Mouse (Mus musculus): Measurements from ENCODE around the gene Pex11a. TPM values are rescaled to one million over a fixed set of nuclear protein-coding genes. Genes with fewer than 3 reads are reported as not detected.

Gene Pex11a
- polyA plus RNA-seq, 1 experiment: 2.7 TPM

DNA sequence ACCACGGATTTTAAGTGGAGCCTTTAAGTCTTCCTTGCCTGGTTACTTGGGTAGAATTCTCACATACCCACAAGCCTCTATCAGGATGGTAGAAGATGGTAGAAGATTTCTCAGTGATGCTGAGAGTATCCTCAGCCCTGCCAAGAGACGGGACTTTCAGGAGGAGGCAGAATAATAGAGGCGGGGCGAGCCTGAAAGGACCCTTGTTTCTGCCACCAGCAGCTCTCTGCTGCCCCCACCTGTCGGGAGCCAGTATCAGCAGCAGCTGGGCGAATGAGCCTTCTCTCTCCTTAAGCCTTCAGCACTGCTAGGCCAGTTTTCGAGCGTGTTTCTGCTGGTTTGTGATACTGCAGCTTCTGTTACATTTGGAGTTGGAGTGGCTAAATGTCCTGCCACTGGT lies 13.8 kb downstream of the Pex11a start:
- Histone ChIP-seq H3K27ac (ENCODE audit: insufficient read depth, low read length) (no peak overlapping the region), H3K36me3 (ENCODE audit: control insufficient read depth, insufficient read depth, low read length) (no peaks in the 10 kb centered on the region), H3K4me1 (ENCODE audit: control insufficient read depth, insufficient read depth, insufficient read length) (no peaks in the 10 kb centered on the region), H3K27me3 (ENCODE audit: control insufficient read depth, insufficient read depth, low read length) (no peaks in the 10 kb centered on the region), H3K4me3 (ENCODE audit: extremely low read depth, insufficient read depth, insufficient read length) (no peak overlapping the region)
- WGBS: 7% methylated on average over 8 of the region's 8 CpGs
- DNase-seq (ENCODE audit: low read depth in 1 of 2, low spot score in 2 of 2): peak in 1 of 2 experiments; percentile 36
- TF ChIP-seq CTCF (IDR thresholded peaks at IDR 0.05; ENCODE audit: extremely low read depth, insufficient read depth, insufficient read length, insufficient replicate concordance) (peak; percentile 85), POLR2A (IDR thresholded peaks at IDR 0.05; ENCODE audit: low read depth, low read length) (no peak)

- H3K27me3 ChIP-seq (ENCODE audit: control insufficient read depth, insufficient read depth, low read length): no peaks in the 10 kb centered on the region
- TF ChIP-seq CTCF (IDR thresholded peaks at IDR 0.05; ENCODE audit: extremely low read depth, insufficient read depth, insufficient read length, insufficient replicate concordance) (peak; percentile 54; the same call in 1 of the 2 replicates), POLR2A (IDR thresholded peaks at IDR 0.05; ENCODE audit: low read depth, low read length) (no peak)
- no peaks in the 10 kb centered on the region for H3K36me3 ChIP-seq (ENCODE audit: control insufficient read depth, insufficient read depth, low read length)
- H3K4me1 ChIP-seq (ENCODE audit: control insufficient read depth, insufficient read depth, insufficient read length): no peaks in the 10 kb centered on the region
- no peak overlapping the region for H3K4me3 ChIP-seq (ENCODE audit: extremely low read depth, insufficient read depth, insufficient read length)
- DNase-seq (ENCODE audit: low read depth in 1 of 2, low spot score in 2 of 2): peak in 1 of 2 experiments; percentile 49
- H3K27ac ChIP-seq (ENCODE audit: insufficient read depth, low read length): no peak overlapping the region
- 24% methylated on average over 6 of the region's 6 CpGs for WGBS
These were observed 14.7 kb downstream of the Pex11a start for GRCm38 (mm10) chr7:79728219-79728618.

DNA sequence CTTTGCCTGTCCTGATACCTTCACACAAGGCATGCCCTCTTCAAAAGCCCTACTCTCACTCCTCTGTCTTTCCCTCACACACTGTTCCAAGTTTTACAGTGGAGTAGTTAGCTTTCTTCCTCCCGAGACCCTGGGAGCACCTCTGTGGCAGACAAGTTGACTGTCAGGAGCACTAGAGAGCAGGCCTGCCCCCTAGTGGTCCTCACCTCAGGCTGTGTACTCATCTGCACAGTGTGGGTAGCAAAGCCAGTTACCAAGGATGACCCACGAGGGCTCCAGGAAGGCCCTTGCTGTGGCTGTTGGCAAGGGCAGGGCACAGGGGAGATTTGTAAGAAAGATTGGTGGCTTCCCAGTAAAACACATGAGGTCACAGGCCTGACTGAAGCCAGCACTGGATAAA lies 15.8 kb downstream of the Pex11a start:
- peak in 1 of 2 experiments; percentile 37 for DNase-seq (ENCODE audit: low read depth in 1 of 2, low spot score in 2 of 2)

DNA sequence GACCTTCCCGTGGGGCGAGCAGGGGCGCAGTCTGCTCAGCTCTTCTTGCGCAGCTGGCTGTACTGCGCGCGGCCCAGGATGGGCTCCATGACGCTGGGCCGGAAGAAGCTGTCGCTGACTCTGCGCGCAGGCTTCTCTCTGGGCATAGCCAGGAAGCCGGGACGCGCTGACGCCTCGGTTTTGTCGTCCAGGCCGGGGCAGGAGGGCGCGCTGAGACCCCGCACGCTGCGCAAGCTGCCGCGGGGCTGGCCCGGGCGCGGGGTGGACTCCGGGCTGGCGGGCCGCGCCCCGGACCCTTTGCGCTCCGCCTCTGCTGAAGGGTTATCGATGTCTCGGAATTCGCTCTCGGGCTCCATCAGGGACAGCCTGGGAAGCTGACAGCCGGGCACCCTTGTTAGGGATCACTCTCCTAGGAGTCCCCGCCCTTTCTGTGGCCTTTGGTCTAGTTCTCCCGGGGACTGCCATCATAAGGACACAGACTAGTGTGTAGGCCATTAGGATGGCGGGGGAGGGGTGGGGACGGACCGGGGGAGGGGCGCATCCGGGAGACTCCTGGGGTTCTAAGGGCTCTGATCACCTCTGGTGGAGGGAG lies 21.4 kb downstream of the Pex11a start:
- Histone ChIP-seq H3K4me3 (ENCODE audit: extremely low read depth, insufficient read depth, insufficient read length) (peak overlapping the region; percentile 55), H3K27ac (ENCODE audit: insufficient read depth, low read length) (peak overlapping the region; percentile 18; the same call in 1 of the 2 replicates), H3K27me3 (ENCODE audit: control insufficient read depth, insufficient read depth, low read length) (peaks cover 5% of the 10 kb centered on the region; the same call in 1 of the 2 replicates), H3K4me1 (ENCODE audit: control insufficient read depth, insufficient read depth, insufficient read length) (no peaks in the 10 kb centered on the region; the same call in 1 of the 2 replicates), H3K36me3 (ENCODE audit: control insufficient read depth, insufficient read depth, low read length) (no peaks in the 10 kb centered on the region)
- WGBS: 2% methylated on average over 48 of the region's 48 CpGs
- DNase-seq (ENCODE audit: low read depth in 1 of 2, low spot score in 2 of 2): peak in 1 of 2 experiments; percentile 16
- no peak for TF ChIP-seq CTCF (IDR thresholded peaks at IDR 0.05; ENCODE audit: extremely low read depth, insufficient read depth, insufficient read length, insufficient replicate concordance)
- TF ChIP-seq POLR2A (IDR thresholded peaks at IDR 0.05; ENCODE audit: low read depth, low read length): no peak

More for the DNA sequence above, 15.8 kb downstream of the Pex11a start:
- H3K27me3 ChIP-seq (ENCODE audit: control insufficient read depth, insufficient read depth, low read length): no peaks in the 10 kb centered on the region
- TF ChIP-seq POLR2A (IDR thresholded peaks at IDR 0.05; ENCODE audit: low read depth, low read length): no peak
- peak; percentile 53; the same call in 1 of the 2 replicates for TF ChIP-seq CTCF (IDR thresholded peaks at IDR 0.05; ENCODE audit: extremely low read depth, insufficient read depth, insufficient read length, insufficient replicate concordance)
- no peaks in the 10 kb centered on the region for H3K36me3 ChIP-seq (ENCODE audit: control insufficient read depth, insufficient read depth, low read length)
- H3K4me1 ChIP-seq (ENCODE audit: control insufficient read depth, insufficient read depth, insufficient read length): no peaks in the 10 kb centered on the region
- H3K4me3 ChIP-seq (ENCODE audit: extremely low read depth, insufficient read depth, insufficient read length): no peak overlapping the region
- H3K27ac ChIP-seq (ENCODE audit: insufficient read depth, low read length): no peak overlapping the region
- WGBS: 18% methylated on average over 2 of the region's 2 CpGs

- Histone ChIP-seq H3K27ac (ENCODE audit: insufficient read depth, low read length) (no peak within 1 kb of the TSS), H3K4me1 (ENCODE audit: control insufficient read depth, insufficient read depth, insufficient read length) (no peaks in the 10 kb centered on the region), H3K4me3 (ENCODE audit: extremely low read depth, insufficient read depth, insufficient read length) (peak within 1 kb of the TSS; percentile 60), H3K27me3 (ENCODE audit: control insufficient read depth, insufficient read depth, low read length) (peaks cover 7% of the 10 kb centered on the region), H3K36me3 (ENCODE audit: control insufficient read depth, insufficient read depth, low read length) (no peaks in the 10 kb centered on the region)
- 1% methylated on average over 51 of the region's 55 CpGs for WGBS
- TF ChIP-seq POLR2A (IDR thresholded peaks at IDR 0.05; ENCODE audit: low read depth, low read length): no peak
- TF ChIP-seq CTCF (IDR thresholded peaks at IDR 0.05; ENCODE audit: extremely low read depth, insufficient read depth, insufficient read length, insufficient replicate concordance): no peak
- peak in 1 of 2 experiments; percentile 32 for DNase-seq (ENCODE audit: low read depth in 1 of 2, low spot score in 2 of 2)
These were observed 27.5 kb downstream of the Pex11a start, which contains the start of gene Kif7 for GRCm38 (mm10) chr7:79715187-79715981. Gene Kif7 (minus strand): TSS chr7:79715720.

- TF ChIP-seq POLR2A (IDR thresholded peaks at IDR 0.05; ENCODE audit: low read depth, low read length): no peak
- no peak for TF ChIP-seq CTCF (IDR thresholded peaks at IDR 0.05; ENCODE audit: extremely low read depth, insufficient read depth, insufficient read length, insufficient replicate concordance)
- Histone ChIP-seq H3K4me3 (ENCODE audit: extremely low read depth, insufficient read depth, insufficient read length) (no peak overlapping the region), H3K36me3 (ENCODE audit: control insufficient read depth, insufficient read depth, low read length) (no peaks in the 10 kb centered on the region), H3K27me3 (ENCODE audit: control insufficient read depth, insufficient read depth, low read length) (peaks cover 7% of the 10 kb centered on the region), H3K4me1 (ENCODE audit: control insufficient read depth, insufficient read depth, insufficient read length) (peaks cover 2% of the 10 kb centered on the region; the same call in 1 of the 2 replicates), H3K27ac (ENCODE audit: insufficient read depth, low read length) (no peak overlapping the region)
- DNase-seq (ENCODE audit: low read depth in 1 of 2, low spot score in 2 of 2): no peak
- 89% methylated on average over 17 of the region's 17 CpGs for WGBS
These were observed 32.1 kb downstream of the Pex11a start for GRCm38 (mm10) chr7:79710831-79711230.
